ENCODE assay signal across 18 mouse cellular contexts in genomic region chr12:99819186-99819974, GRCm38 (mm10).
DNase-seq lines count a peak whose midpoint lies in the region; ATAC-seq and TF ChIP-seq lines count a peak whose summit lies in the region.
"Had no signal": no experiment of that assay in that cellular context is flagged by ENCODE, and none has a peak within 500 bp of the region (broad histone marks: within the 10 kb centered on the region; RNA-seq: fewer than 3 reads in every experiment).

No protein-coding gene starts in this region.

- H3K79me2 ChIP-seq in heart, adult 2 months (replicated peaks; ENCODE audit: control insufficient read depth, insufficient read depth, low read length) = no peaks in the 10 kb centered on the region

- H3K4me2 ChIP-seq in embryonic facial prominence, embryonic 14.5 days (ENCODE audit: low read depth, low read length) = no peak overlapping the region
- H3K4me2 ChIP-seq: midbrain, embryonic 13.5 days; neural tube, embryonic 12.5 days had no signal

- H3K9ac ChIP-seq in heart, adult 2 months (ENCODE audit: low read depth, low read length) = no peak overlapping the region
- no peak overlapping the region for H3K9ac ChIP-seq in embryonic facial prominence, embryonic 14.5 days (ENCODE audit: low read depth, low read length)
- H3K9ac ChIP-seq: liver, embryonic 14.5 days; midbrain, embryonic 13.5 days; neural tube, embryonic 12.5 days had no signal

- no peaks in the 10 kb centered on the region; the same call in 1 of the 2 replicates for H3K4me1 ChIP-seq in heart, adult 2 months (ENCODE audit: control insufficient read depth, insufficient read depth, low read length)
- H3K4me1 ChIP-seq in embryonic facial prominence, embryonic 14.5 days (ENCODE audit: control insufficient read depth, insufficient read depth, low read length) = peaks cover 10% of the 10 kb centered on the region; the same call in 1 of the 2 replicates
- H3K4me1 ChIP-seq: midbrain, embryonic 13.5 days; neural tube, embryonic 12.5 days had no signal

- WGBS in heart, adult 2 months = 52% methylated on average over 4 of the region's 4 CpGs
- WGBS in embryonic facial prominence, embryonic 14.5 days = 24% methylated on average over 4 of the region's 4 CpGs

- peak; percentile 70 for ATAC-seq in embryonic facial prominence, embryonic 14.5 days (ENCODE audit: low read depth)
- ATAC-seq: midbrain, embryonic 13.5 days had no signal

- no peak for DNase-seq in heart, adult 2 months
- DNase-seq in heart, adult 9 months (ENCODE audit: low spot score in 2 of 2) = no peak
- peak; percentile 17 for DNase-seq in retina, postnatal 1 day
- no peak for DNase-seq in retina, embryonic 14.5 days (ENCODE audit: low spot score)
- peak; percentile 74 for DNase-seq in embryonic facial prominence, embryonic 14.5 days (ENCODE audit: low spot score)
- no peak for DNase-seq in thymus, postnatal 14 days
- DNase-seq in thymus, postnatal 25 days = no peak
- no peak for DNase-seq in yolk sac, embryonic 10.5 days (ENCODE audit: low spot score)
- DNase-seq: adrenal gland, adult 8-10 months; kidney, adult 18-20 months; kidney, postnatal 4 days; lung, postnatal 36 days; right cerebral cortex, adult 18-20 months; spleen, adult 18-20 months had no signal

- no peak overlapping the region for H3K27ac ChIP-seq in heart, adult 2 months
- H3K27ac ChIP-seq in embryonic facial prominence, embryonic 14.5 days (replicated peaks; ENCODE audit: low read depth, low read length) = no peak overlapping the region
- H3K27ac ChIP-seq: heart, embryonic 10.5 days; liver, embryonic 14.5 days; midbrain, embryonic 13.5 days; neural tube, embryonic 12.5 days had no signal

- no peak overlapping the region for H3K4me3 ChIP-seq in heart, adult 2 months
- no peak overlapping the region for H3K4me3 ChIP-seq in embryonic facial prominence, embryonic 14.5 days (ENCODE audit: low read depth, low read length)
- H3K4me3 ChIP-seq: heart, embryonic 10.5 days; midbrain, embryonic 13.5 days; neural tube, embryonic 12.5 days had no signal

- no peaks in the 10 kb centered on the region for H3K27me3 ChIP-seq in heart, adult 2 months (ENCODE audit: control insufficient read depth, insufficient read depth, low read length)
- no peaks in the 10 kb centered on the region for H3K27me3 ChIP-seq in embryonic facial prominence, embryonic 14.5 days (replicated peaks; ENCODE audit: control insufficient read depth, insufficient read depth, low read length)
- H3K27me3 ChIP-seq: midbrain, embryonic 13.5 days; neural tube, embryonic 12.5 days had no signal

- TF ChIP-seq CTCF in heart, adult 2 months (IDR thresholded peaks at IDR 0.05) = peak; percentile 25; the same call in 1 of the 2 replicates

- no peak for TF ChIP-seq EP300 in heart, adult 2 months (IDR thresholded peaks at IDR 0.05; ENCODE audit: insufficient read depth, low read depth, low read length)

- no peaks in the 10 kb centered on the region for H3K9me3 ChIP-seq in embryonic facial prominence, embryonic 14.5 days (ENCODE audit: control insufficient read depth, low read length)
- H3K9me3 ChIP-seq: heart, embryonic 10.5 days; midbrain, embryonic 13.5 days had no signal

- no peaks in the 10 kb centered on the region for H3K36me3 ChIP-seq in heart, adult 2 months (ENCODE audit: control insufficient read depth, insufficient read depth, low read length)
- H3K36me3 ChIP-seq in embryonic facial prominence, embryonic 14.5 days (ENCODE audit: control insufficient read depth, insufficient read depth, low read length) = no peaks in the 10 kb centered on the region
- H3K36me3 ChIP-seq: heart, embryonic 10.5 days; midbrain, embryonic 13.5 days; neural tube, embryonic 12.5 days had no signal

- intact Hi-C loops in heart, adult 2 months (cut with DNase I) = no loop called here

- no peak for TF ChIP-seq POLR2A in heart, adult 2 months (IDR thresholded peaks at IDR 0.05; ENCODE audit: insufficient read depth, low read depth, low read length)

Comparison
In these comparisons a context has a peak if more than half of its experiments do, and no peak if none do; other contexts are left out.
1. DNase-seq: peak in retina, postnatal 1 day (single experiment) and embryonic facial prominence, embryonic 14.5 days (single experiment); none in heart, adult 2 months (0 of 2), heart, adult 9 months (0 of 2), retina, embryonic 14.5 days (single experiment), thymus, postnatal 14 days (single experiment), thymus, postnatal 25 days (single experiment) and yolk sac, embryonic 10.5 days (single experiment).